Mouse (Mus musculus) ovary, adult 18-20 months (tissue): ENCODE measurements at regions not wholly inside any gene's neighbourhood (a gene's known extent, or its start where the extent isn't known, plus 50 kb on each side); places are given as distances from the start of the nearest gene placed in this dataset.
"Not testable (repeated sequence)": the region's sequence is repeated elsewhere in the genome, so short reads cannot be mapped to it uniquely, and the experiment has no call there.

Experiments
- DNase-seq: peaks from one replicate; pipeline ENCODE4 v3.0.0; 2022; ENCODE audit warnings: low spot score, mixed read lengths

DNA sequence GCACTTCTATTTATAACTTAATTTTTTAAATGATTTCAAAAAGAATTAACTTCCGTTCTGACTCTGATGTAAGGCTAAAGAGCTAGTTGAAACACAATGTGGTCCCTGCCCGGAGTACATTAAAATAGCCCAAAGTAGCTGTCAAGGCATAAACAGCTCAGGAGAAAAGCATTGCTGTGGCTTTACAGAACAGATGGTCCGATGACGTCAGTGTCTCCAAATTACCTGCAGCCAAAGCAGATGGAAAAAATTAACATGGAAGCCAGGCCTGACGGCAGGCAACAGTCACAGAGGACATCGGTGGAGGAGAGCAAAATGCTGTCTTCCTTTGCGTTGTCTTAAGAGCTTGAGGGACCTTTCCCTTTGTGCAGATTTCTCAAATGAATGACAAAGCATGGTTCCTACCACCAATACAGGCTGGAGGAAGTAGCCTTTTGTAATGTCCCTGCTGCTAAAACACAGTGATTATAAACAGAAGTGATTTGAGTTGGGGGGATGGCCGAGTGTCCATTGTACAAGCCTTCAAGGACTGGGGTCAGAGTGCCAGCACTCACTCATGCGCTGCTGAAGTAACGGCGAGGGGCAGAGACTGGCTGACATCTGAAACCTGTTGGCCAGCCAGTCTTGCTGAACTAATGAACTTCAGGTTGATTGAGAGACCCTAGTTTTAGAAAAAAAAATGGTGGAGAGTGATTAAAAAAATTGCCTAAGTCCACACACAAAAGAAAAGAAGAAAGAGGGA is 101.8 kb upstream of the Plcl2 start:
- no peak for DNase-seq

DNA sequence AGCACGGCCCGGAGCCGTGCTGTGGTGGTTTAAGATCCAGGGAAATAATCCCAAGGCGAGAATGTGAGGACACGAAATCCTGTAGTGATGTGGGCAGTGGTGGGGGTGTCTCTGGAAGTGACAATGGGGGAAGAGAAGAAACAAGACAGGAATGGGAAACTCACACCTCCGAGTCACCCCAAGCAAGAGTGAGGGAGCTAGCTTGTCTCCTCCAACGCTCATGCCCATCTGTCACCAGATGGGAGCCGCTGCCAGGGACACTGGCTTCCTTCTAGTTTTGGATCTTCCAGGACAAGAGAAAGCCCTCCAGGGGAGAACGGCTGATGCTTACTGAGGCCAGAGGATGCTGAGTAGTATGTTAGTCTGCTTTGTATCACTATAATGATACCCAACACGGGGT is 100.6 kb upstream of the Plcl2 start:
- no peak for DNase-seq

GRCm38 (mm10) chr17:50409271-50409670 is 99.9 kb upstream of the Plcl2 start:
- DNase-seq: no peak

- no peak for DNase-seq
Observed at GRCm38 (mm10) chr17:50409895-50410294, 99.3 kb upstream of the Plcl2 start.

DNA sequence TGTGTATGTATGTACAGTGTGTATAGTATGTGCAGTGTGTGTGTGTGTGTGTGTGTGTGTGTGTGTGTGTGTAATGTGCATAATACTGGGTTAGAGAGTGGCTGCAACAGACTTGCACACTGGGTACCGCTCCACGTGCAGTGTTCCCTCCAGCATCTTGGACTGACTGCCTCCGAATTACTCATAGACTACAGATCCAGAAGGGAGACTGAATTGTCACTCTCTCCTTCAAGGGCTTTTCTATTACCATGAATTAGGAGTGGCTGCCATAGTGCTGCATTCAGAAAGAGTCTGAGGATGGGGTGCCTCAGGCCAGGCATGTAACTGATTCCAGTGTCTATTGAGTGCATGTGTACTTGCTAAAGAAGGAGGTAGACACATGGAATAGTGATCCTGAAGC is 98.9 kb upstream of the Plcl2 start:
- DNase-seq: no peak

- no peak for DNase-seq
Observed at GRCm38 (mm10) chr17:50412446-50412845, 96.8 kb upstream of the Plcl2 start.

GRCm38 (mm10) chr17:50413916-50414315 is 95.3 kb upstream of the Plcl2 start:
- no peak for DNase-seq

- no peak for DNase-seq
Observed at GRCm38 (mm10) chr17:50415331-50416005, 93.7 kb upstream of the Plcl2 start.

DNA sequence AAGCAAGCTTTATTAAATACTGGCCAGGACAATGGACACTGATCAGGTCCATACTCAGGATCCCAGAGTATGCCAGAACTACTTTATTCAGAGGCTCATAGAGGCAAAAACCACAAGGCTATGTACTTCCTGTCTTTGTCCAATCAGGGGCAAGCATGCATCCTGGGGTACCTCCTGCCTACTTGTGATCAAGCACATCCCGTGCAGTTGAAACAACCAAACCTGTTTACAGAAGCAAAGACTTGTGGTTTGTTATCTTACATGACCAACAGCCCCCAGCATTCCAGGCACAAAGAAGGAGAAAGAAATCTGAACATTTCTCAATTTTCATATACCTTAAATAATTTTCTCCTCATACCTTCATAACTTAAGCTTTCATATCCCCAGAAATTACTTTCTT is 93.1 kb upstream of the Plcl2 start:
- DNase-seq: no peak

- no peak for DNase-seq
Observed at GRCm38 (mm10) chr17:50416538-50417113, 92.6 kb upstream of the Plcl2 start.

- no peak for DNase-seq
Observed at GRCm38 (mm10) chr17:50418863-50419383, 90.3 kb upstream of the Plcl2 start.

GRCm38 (mm10) chr17:50419551-50419950 is 89.7 kb upstream of the Plcl2 start:
- not testable (repeated sequence) for DNase-seq

DNA sequence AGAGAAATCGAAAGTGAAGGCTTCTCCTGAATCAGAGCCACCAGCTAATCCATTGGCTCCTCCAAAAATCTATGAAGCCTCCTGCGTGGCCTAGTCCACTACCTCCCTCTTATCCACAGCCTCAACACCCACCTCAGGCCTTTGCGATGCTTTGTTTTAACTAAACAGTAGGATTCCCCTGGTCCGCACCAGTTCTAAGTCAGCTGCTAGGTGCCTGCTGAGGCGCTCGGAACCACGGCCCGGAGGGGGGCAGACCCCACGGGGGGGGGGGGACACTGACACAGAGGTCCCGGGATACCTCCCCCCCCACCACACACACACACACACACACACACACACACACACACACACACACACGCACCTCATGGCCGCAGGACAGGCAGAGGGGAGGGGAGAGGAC is 89.2 kb upstream of the Plcl2 start:
- no peak for DNase-seq

DNA sequence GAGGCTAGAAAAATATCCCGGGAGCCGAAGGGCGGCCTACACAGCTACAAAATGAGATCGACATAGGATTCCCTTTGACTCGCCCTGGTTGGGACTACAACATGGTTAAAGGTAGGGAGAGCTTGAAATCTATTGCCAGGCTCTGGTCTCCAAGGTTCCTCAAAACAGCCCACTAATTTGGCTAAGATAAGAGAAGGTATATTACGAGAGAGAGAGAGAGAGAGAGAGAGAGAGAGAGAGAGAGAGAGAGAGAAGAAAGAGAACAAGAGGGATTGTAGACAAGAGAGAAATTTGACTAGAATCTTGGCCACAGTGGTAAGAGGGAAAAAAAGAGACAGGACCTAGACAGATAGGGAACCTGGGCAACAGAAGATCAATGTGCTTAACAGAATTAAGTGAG is 88.5 kb upstream of the Plcl2 start:
- DNase-seq: no peak

DNA sequence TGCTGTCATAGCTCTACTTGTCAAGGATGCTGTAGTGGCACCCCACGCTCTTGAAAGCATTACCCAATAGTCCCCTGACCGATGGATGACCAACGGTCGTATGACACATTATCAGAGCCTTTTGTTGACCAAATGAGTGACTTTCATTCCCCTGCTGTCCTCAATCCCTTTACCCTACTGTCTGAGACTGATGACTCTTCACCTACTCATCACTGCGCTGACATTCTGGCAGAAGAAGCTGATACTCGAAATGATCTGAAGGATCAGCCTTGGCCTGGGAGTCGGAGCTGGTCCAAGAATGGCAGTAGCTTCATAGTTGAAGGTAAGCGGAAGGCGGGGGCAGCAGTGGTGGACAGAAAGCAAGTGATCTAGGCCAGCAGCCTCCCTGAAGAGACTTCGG is 87.7 kb upstream of the Plcl2 start:
- DNase-seq: no peak

GRCm38 (mm10) chr17:50425110-50425509 is 84.1 kb upstream of the Plcl2 start:
- DNase-seq: no peak

GRCm38 (mm10) chr17:50425531-50425930 is 83.7 kb upstream of the Plcl2 start:
- no peak for DNase-seq

- no peak for DNase-seq
Observed at GRCm38 (mm10) chr17:50426146-50426545, 83.1 kb upstream of the Plcl2 start.

GRCm38 (mm10) chr17:50427331-50428003 is 81.7 kb upstream of the Plcl2 start:
- DNase-seq: no peak

DNA sequence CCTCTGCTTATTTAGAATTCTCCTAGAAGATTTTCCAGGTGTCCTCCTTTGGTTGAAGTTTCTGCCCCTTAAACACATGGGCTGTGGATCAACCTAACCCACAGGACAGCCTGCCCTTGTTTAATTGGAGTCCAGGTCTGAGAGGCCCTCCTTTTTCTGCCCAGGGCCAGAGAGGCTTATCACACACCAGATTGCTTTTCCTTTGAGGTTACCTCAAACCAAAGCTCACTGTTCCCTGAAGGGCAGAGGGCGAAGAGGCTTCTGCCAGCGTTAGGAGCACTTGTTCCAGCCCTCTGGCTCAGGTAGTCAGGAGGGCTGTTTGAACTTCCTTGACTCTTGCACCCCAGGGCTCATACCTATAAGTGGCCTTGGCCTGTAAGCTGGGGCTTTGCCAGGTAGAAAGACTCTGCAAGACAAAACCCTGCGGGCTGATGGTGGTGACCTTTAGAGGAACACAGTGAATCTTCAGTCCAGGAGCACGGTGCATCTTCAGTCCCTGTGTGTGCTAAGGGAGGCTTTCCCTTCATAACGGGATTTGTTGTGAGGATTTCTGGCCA is 81.1 kb upstream of the Plcl2 start:
- no peak for DNase-seq

DNA sequence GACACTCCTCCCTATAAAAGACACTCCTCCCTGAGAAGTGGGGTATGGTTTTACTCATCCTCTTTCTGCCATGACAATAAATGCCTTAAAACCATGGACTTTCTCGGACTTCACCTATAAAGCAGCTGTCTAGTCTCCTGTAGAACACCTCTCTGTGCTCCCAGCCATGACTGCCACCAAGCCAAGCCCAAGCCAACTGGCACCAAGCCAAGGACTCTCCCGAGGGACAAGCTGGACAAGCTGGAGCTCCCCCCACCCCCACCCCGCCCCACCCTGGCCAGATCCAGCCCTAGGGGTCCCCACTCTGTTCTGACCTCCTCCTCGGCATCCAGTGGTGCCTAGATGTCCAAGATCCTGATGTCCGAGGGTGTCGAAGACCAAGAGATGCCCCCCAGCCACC is 76.6 kb upstream of the Plcl2 start:
- DNase-seq: no peak

DNA sequence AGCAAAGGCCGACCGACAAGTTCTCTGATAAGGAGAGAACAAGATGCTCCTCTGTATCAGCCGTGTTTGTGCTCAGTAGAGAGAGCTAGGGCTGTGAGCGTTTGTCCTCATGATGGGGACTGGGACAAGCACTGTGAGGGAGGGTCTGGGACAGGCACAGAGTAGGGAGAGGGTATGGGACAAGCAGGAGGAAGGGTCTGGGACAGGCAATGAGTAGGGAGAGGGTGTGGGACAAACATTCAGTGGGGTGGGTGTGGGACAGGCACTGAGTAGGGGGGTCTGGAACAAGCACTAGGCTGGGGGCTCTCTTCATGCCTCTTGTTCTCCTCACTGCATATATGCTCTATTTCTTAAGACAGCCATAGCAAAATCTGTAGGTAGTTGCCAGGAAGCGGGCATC is 70.2 kb upstream of the Plcl2 start:
- DNase-seq: no peak
